Mouse (Mus musculus) embryo, embryonic 11.5 days (tissue): Measurements from ENCODE around the gene Rbm17.
"Not testable (repeated sequence)": the region's sequence is repeated elsewhere in the genome, so short reads cannot be mapped to it uniquely, and the experiment has no call there.

ENCODE experiments used
- DNase-seq: peaks from one replicate; pipeline ENCODE4 v3.0.0-alpha.2; 2012; ENCODE audit warnings: low read depth, low spot score

The Rbm17 gene

GRCm38 (mm10) chr2:11604053-11604452, at the start of gene Rbm17:
Rbm17 (minus strand) TSS chr2:11604153.
- no peak for DNase-seq

- no peak for DNase-seq
Observed at GRCm38 (mm10) chr2:11653330-11653729, 49.4 kb upstream of the Rbm17 start.

- no peak for DNase-seq
Observed at GRCm38 (mm10) chr2:11652780-11653179, 48.8 kb upstream of the Rbm17 start.

GRCm38 (mm10) chr2:11652196-11652595, 48.2 kb upstream of the Rbm17 start:
- DNase-seq: no peak

GRCm38 (mm10) chr2:11651476-11651875, 47.5 kb upstream of the Rbm17 start:
- no peak for DNase-seq

GRCm38 (mm10) chr2:11645297-11645696, 41.3 kb upstream of the Rbm17 start:
- no peak for DNase-seq

- no peak for DNase-seq
Observed at GRCm38 (mm10) chr2:11644057-11644456, 40.1 kb upstream of the Rbm17 start.

- DNase-seq: no peak
Observed at GRCm38 (mm10) chr2:11642451-11642941, 38.5 kb upstream of the Rbm17 start, which contains the start of gene Il2ra. Il2ra (plus strand) TSS chr2:11642807.

- DNase-seq: no peak
Observed at GRCm38 (mm10) chr2:11637115-11637514, 33.2 kb upstream of the Rbm17 start.

GRCm38 (mm10) chr2:11636138-11636480, 32.2 kb upstream of the Rbm17 start:
- no peak for DNase-seq

GRCm38 (mm10) chr2:11635471-11636137, 31.7 kb upstream of the Rbm17 start:
- no peak for DNase-seq

GRCm38 (mm10) chr2:11635035-11635434, 31.1 kb upstream of the Rbm17 start:
- no peak for DNase-seq

- DNase-seq: no peak
Observed at GRCm38 (mm10) chr2:11625890-11626289, 21.9 kb upstream of the Rbm17 start, which contains the start of gene Gm17490. Gm17490 (minus strand) TSS chr2:11626264.

- no peak for DNase-seq
Observed at GRCm38 (mm10) chr2:11623726-11624125, 19.8 kb upstream of the Rbm17 start.

GRCm38 (mm10) chr2:11623173-11623572, 19.2 kb upstream of the Rbm17 start:
- no peak for DNase-seq

- DNase-seq: no peak
Observed at GRCm38 (mm10) chr2:11619598-11619997, 15.6 kb upstream of the Rbm17 start.

GRCm38 (mm10) chr2:11616846-11617245, 12.9 kb upstream of the Rbm17 start:
- no peak for DNase-seq

GRCm38 (mm10) chr2:11612939-11613338, 9.0 kb upstream of the Rbm17 start:
- DNase-seq: not testable (repeated sequence)

- not testable (repeated sequence) for DNase-seq
Observed at GRCm38 (mm10) chr2:11606718-11607117, 2.8 kb upstream of the Rbm17 start.

- DNase-seq: no peak
Observed at GRCm38 (mm10) chr2:11604911-11605310, 958 bp upstream of the Rbm17 start.

- peak; percentile 92 for DNase-seq
Observed at GRCm38 (mm10) chr2:11602506-11603489, 1.2 kb downstream of the Rbm17 start.

- no peak for DNase-seq
Observed at GRCm38 (mm10) chr2:11601795-11602194, 2.2 kb downstream of the Rbm17 start.
